Mouse (Mus musculus): Measurements from ENCODE around the gene Acsl5.

- TF ChIP-seq USF1 (IDR thresholded peaks at IDR 0.05; ENCODE audit: low read depth) (no peak), CTCF (IDR thresholded peaks at IDR 0.05; ENCODE audit: control insufficient read depth, insufficient read depth, insufficient read length) (no peak), CEBPB (IDR thresholded peaks at IDR 0.05; ENCODE audit: low read depth) (no peak), MYOG (IDR thresholded peaks at IDR 0.05; ENCODE audit: control insufficient read depth, extremely low read depth, insufficient read length) (no peak), FOSL1 (IDR thresholded peaks at IDR 0.05; ENCODE audit: insufficient read depth, low read length, poor library complexity, severe bottlenecking) (no peak)
These were observed 37.2 kb downstream of the Acsl5 start for GRCm38 (mm10) chr19:55288974-55289373.
